Mouse (Mus musculus): ENCODE measurements around the gene Cacna2d3. TPM values are rescaled to one million over a fixed set of nuclear protein-coding genes. Genes with fewer than 3 reads are reported as not detected.
A peak's percentile ranks its signal among the peaks of the same experiment; 100 is the strongest.

Gene Cacna2d3
- polyA plus RNA-seq (2015; fragmentation: Nextera tagmentation; extraction: Ambion mirVana): 42.0 and 47.7 TPM in 2 replicates

- peaks cover 38% of the 10 kb centered on the region for H3K4me1 ChIP-seq (replicated peaks)
- ATAC-seq (ENCODE audit: low FRiP score): peak; percentile 77
- H3K27me3 ChIP-seq: peaks cover 76% of the 10 kb centered on the region
- H3K4me3 ChIP-seq: peak within 1 kb of the TSS; percentile 76
- H3K9ac ChIP-seq: peak within 1 kb of the TSS; percentile 89
- peak within 1 kb of the TSS; percentile 98 for H3K4me2 ChIP-seq
- H3K36me3 ChIP-seq: no peaks in the 10 kb centered on the region
- under 1% methylated on average over 77 of the region's 109 CpGs for WGBS
- H3K27ac ChIP-seq: peak within 1 kb of the TSS; percentile 91
- no peaks in the 10 kb centered on the region for H3K9me3 ChIP-seq
These were observed at the start of gene Cacna2d3 for GRCm38 (mm10) chr14:29721488-29722385. Gene Cacna2d3, minus strand, starts transcription at chr14:29721864.

- Histone ChIP-seq H3K27me3 (no peaks in the 10 kb centered on the region), H3K4me2 (no peak overlapping the region), H3K9ac (no peak overlapping the region), H3K4me3 (no peak overlapping the region), H3K36me3 (no peaks in the 10 kb centered on the region), H3K9me3 (no peaks in the 10 kb centered on the region), H3K27ac (no peak overlapping the region), H3K4me1 (replicated peaks) (no peaks in the 10 kb centered on the region)
- no peak for ATAC-seq (ENCODE audit: low FRiP score)
- whole genome bisulfite sequencing: 88% methylated on average over 4 of the region's 4 CpGs
These were observed 47.8 kb upstream of the Cacna2d3 start for GRCm38 (mm10) chr14:29769486-29769885.

- ATAC-seq (ENCODE audit: low FRiP score): no peak
- no peak overlapping the region for H3K27ac ChIP-seq
- WGBS: 70% methylated on average over 5 of the region's 5 CpGs
- no peak overlapping the region for H3K9ac ChIP-seq
- H3K27me3 ChIP-seq: no peaks in the 10 kb centered on the region
- no peak overlapping the region for H3K4me2 ChIP-seq
- no peaks in the 10 kb centered on the region for H3K9me3 ChIP-seq
- no peaks in the 10 kb centered on the region for H3K4me1 ChIP-seq (replicated peaks)
- H3K4me3 ChIP-seq: no peak overlapping the region
- no peaks in the 10 kb centered on the region for H3K36me3 ChIP-seq
These were observed 31.2 kb upstream of the Cacna2d3 start for GRCm38 (mm10) chr14:29752876-29753275.

GRCm38 (mm10) chr14:29738751-29739150 is 17.1 kb upstream of the Cacna2d3 start:
- no peak for ATAC-seq (ENCODE audit: low FRiP score)
- Histone ChIP-seq H3K9ac (no peak overlapping the region), H3K36me3 (no peaks in the 10 kb centered on the region), H3K4me2 (no peak overlapping the region), H3K27me3 (no peaks in the 10 kb centered on the region), H3K9me3 (no peaks in the 10 kb centered on the region), H3K4me1 (replicated peaks) (no peaks in the 10 kb centered on the region), H3K27ac (no peak overlapping the region), H3K4me3 (no peak overlapping the region)
- 89% methylated on average over 2 of the region's 2 CpGs for WGBS

GRCm38 (mm10) chr14:29730256-29730655 is 8.6 kb upstream of the Cacna2d3 start:
- H3K4me3 ChIP-seq: no peak overlapping the region
- H3K27me3 ChIP-seq: peaks cover 20% of the 10 kb centered on the region
- H3K4me1 ChIP-seq (replicated peaks): no peaks in the 10 kb centered on the region; the same call in none of the 2 replicates
- WGBS: 89% methylated on average over 4 of the region's 4 CpGs
- no peak for ATAC-seq (ENCODE audit: low FRiP score)
- no peaks in the 10 kb centered on the region for H3K9me3 ChIP-seq
- H3K27ac ChIP-seq: no peak overlapping the region
- no peaks in the 10 kb centered on the region for H3K36me3 ChIP-seq
- no peak overlapping the region for H3K4me2 ChIP-seq
- no peak overlapping the region for H3K9ac ChIP-seq

- WGBS: 83% methylated on average over 4 of the region's 4 CpGs
- Histone ChIP-seq H3K4me3 (no peak overlapping the region), H3K4me1 (replicated peaks) (no peaks in the 10 kb centered on the region; the same call in none of the 2 replicates), H3K9me3 (no peaks in the 10 kb centered on the region), H3K9ac (no peak overlapping the region), H3K27ac (no peak overlapping the region), H3K4me2 (no peak overlapping the region), H3K36me3 (no peaks in the 10 kb centered on the region), H3K27me3 (peaks cover 30% of the 10 kb centered on the region)
- no peak for ATAC-seq (ENCODE audit: low FRiP score)
These were observed 7.3 kb upstream of the Cacna2d3 start for GRCm38 (mm10) chr14:29729009-29729408.

- Histone ChIP-seq H3K4me3 (no peak overlapping the region), H3K27ac (no peak overlapping the region; the same call in 1 of the 2 replicates), H3K9me3 (no peaks in the 10 kb centered on the region), H3K27me3 (peaks cover 43% of the 10 kb centered on the region), H3K4me1 (replicated peaks) (peaks cover 9% of the 10 kb centered on the region), H3K4me2 (no peak overlapping the region), H3K9ac (no peak overlapping the region), H3K36me3 (no peaks in the 10 kb centered on the region)
- ATAC-seq (ENCODE audit: low FRiP score): no peak
- 69% methylated on average over 9 of the region's 9 CpGs for WGBS
These were observed 5.9 kb upstream of the Cacna2d3 start for GRCm38 (mm10) chr14:29727596-29727995.

- Histone ChIP-seq H3K36me3 (no peaks in the 10 kb centered on the region), H3K4me3 (peak overlapping the region; percentile 76), H3K27me3 (peaks cover 73% of the 10 kb centered on the region), H3K4me2 (peak overlapping the region; percentile 98), H3K9ac (peak overlapping the region; percentile 89), H3K9me3 (no peaks in the 10 kb centered on the region), H3K4me1 (replicated peaks) (peaks cover 31% of the 10 kb centered on the region), H3K27ac (peak overlapping the region; percentile 91)
- ATAC-seq (ENCODE audit: low FRiP score): no peak
- WGBS: 6% methylated on average over 10 of the region's 10 CpGs
These were observed 1.6 kb upstream of the Cacna2d3 start for GRCm38 (mm10) chr14:29723267-29723666.

- peak; percentile 64 for ATAC-seq (ENCODE audit: low FRiP score)
- peaks cover 34% of the 10 kb centered on the region for H3K4me1 ChIP-seq (replicated peaks)
- whole genome bisulfite sequencing: under 1% methylated on average over 75 of the region's 76 CpGs
- H3K9me3 ChIP-seq: no peaks in the 10 kb centered on the region
- peak overlapping the region; percentile 91 for H3K27ac ChIP-seq
- peak overlapping the region; percentile 98 for H3K4me2 ChIP-seq
- peak overlapping the region; percentile 76 for H3K4me3 ChIP-seq
- H3K27me3 ChIP-seq: peaks cover 78% of the 10 kb centered on the region
- no peaks in the 10 kb centered on the region for H3K36me3 ChIP-seq
- peak overlapping the region; percentile 89 for H3K9ac ChIP-seq
These were observed 940 bp upstream of the Cacna2d3 start for GRCm38 (mm10) chr14:29722386-29723221.

GRCm38 (mm10) chr14:29721131-29721487 is 555 bp downstream of the Cacna2d3 start:
- Histone ChIP-seq H3K4me3 (peak overlapping the region; percentile 76), H3K27me3 (peaks cover 70% of the 10 kb centered on the region)

GRCm38 (mm10) chr14:29720334-29720911 is 1.2 kb downstream of the Cacna2d3 start:
- Histone ChIP-seq H3K36me3 (no peaks in the 10 kb centered on the region), H3K4me1 (replicated peaks) (peaks cover 45% of the 10 kb centered on the region), H3K9me3 (no peaks in the 10 kb centered on the region), H3K27me3 (peaks cover 63% of the 10 kb centered on the region), H3K4me2 (peak overlapping the region; percentile 98), H3K9ac (peak overlapping the region; percentile 89), H3K4me3 (peak overlapping the region; percentile 76), H3K27ac (peak overlapping the region; percentile 91)
- no peak for ATAC-seq (ENCODE audit: low FRiP score)
- 1% methylated on average over 17 of the region's 17 CpGs for WGBS

More at GRCm38 (mm10) chr14:29721131-29721487, 555 bp downstream of the Cacna2d3 start:
- Histone ChIP-seq H3K9ac (peak overlapping the region; percentile 89), H3K27ac (peak overlapping the region; percentile 91), H3K36me3 (no peaks in the 10 kb centered on the region), H3K9me3 (no peaks in the 10 kb centered on the region), H3K4me2 (peak overlapping the region; percentile 98), H3K4me1 (replicated peaks) (peaks cover 38% of the 10 kb centered on the region)
- 0% methylated on average over 11 of the region's 11 CpGs for WGBS
- no peak; the same call in 1 of the 2 replicates for ATAC-seq (ENCODE audit: low FRiP score)

- Histone ChIP-seq H3K27ac (no peak overlapping the region), H3K4me3 (no peak overlapping the region), H3K4me1 (replicated peaks) (peaks cover 19% of the 10 kb centered on the region), H3K27me3 (peaks cover 9% of the 10 kb centered on the region), H3K9me3 (no peaks in the 10 kb centered on the region), H3K9ac (no peak overlapping the region), H3K4me2 (no peak overlapping the region), H3K36me3 (no peaks in the 10 kb centered on the region)
- 76% methylated on average over 3 of the region's 3 CpGs for WGBS
- no peak for ATAC-seq (ENCODE audit: low FRiP score)
These were observed 9.0 kb downstream of the Cacna2d3 start for GRCm38 (mm10) chr14:29712621-29713020.
